Mouse (Mus musculus) spleen, adult 12 weeks (tissue): ENCODE data around the gene Il6st.

Source experiments
- DNase-seq: peaks from one replicate; pipeline ENCODE4 v3.0.0; 2022; ENCODE audit warnings: low spot score

Gene Il6st

DNA sequence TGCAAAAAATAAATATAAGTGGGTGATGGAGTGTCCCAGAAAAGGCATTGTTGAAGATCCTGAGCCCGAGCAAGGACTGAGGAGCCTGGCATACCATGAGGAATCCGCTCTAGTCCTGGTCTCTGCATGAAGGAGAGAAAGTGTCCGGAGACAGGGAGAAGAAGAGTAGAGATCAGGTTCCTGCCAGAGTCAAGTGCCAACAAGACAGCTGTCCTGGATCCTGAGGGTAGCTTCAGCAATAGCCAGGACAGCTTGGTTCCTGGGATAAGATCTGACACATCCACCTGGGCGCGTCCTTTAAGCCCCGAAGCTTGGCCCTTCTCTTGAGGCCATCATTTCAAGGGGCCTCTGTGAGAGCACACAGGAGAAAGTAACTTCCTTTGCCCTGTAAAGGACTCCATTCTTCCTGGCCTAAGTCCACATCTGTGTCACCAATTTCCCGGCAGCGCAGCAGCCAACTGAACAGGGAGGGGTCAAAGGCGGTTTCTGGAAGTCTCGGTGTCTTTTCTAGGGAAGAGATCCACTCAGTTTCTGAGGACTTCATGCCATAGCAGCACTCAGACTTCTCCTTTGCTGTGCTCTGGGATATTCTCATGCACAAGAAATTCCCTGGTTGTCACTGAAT lies 59.6 kb downstream of the Il6st start:
- DNase-seq = no peak

DNA sequence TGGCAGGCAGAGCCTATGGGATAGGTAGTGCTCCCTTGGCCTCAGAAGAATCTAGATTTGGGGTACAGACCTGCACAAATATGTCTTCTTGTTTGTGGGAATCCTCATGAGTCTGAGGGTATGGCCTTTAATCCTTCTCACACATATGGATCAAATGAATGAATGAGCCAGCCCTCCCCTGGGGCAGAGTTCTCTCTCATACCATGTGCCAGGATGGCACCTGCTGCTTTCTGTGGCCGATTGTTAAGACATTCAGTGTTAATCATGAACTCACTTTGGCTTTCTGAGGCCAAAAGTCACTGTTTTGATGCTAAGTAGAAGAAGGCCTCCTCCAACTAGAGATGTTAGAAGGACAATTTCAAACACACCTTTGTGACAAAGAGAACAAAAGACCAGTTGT lies 63.3 kb downstream of the Il6st start:
- no peak for DNase-seq

DNA sequence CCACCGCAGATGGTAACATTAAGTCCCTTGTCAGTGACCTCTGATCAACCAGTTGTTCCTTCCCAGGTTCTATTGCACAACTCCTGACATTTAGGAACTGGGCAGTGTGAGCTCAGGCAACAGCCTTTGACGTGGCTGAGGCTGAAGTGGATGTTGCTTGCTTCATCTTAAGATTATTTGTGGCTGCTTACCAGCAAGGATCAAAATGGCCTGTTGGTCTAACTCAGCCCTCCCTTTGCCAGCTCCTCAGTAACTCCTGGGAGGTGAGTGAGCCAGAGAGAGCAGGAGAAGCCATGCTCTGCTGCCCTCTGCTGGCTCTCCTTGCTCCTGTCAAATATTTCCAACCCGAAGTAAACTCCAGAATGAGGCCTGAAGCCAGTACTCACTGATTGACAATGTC lies 66.0 kb downstream of the Il6st start:
- DNase-seq = peak; percentile 37

DNA sequence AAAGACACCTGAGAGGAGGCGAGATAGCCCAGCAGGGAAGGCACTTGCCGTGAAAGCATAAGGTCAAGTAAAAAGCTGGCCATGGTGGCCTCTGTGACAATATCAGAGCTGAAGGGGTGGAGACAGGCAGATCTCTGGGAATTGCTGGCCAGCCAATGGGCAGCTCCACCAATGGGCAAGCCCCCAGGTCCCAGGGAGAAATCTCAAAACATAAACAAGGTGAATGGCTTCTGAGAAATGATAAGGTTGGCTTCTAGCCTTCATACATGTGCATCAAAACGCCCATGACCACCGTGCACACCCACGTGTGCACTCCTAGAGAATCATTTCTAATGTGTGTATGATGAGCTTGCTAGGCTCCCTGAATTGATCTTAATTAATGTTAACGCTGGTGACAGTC lies 68.4 kb downstream of the Il6st start:
- DNase-seq = no peak

DNA sequence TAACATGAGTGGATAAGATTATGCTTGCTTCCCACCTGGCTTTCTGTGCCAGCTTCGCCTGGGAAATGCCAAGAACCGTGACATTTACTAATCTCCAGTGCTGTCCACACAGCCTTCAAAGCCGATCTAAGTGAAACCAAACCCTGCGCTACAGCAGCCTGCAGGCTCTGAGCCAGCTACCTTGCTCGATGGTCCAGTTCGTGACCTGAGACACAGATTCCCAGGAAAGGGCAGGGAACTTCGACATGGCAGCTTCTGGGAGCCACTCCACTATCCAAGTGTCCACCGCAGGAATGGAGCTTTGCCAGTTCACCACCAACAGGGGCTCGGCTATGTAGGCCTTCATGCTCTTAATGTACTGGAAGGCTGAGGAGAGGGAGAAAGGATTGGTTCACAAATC lies 69.7 kb downstream of the Il6st start:
- no peak for DNase-seq

DNA sequence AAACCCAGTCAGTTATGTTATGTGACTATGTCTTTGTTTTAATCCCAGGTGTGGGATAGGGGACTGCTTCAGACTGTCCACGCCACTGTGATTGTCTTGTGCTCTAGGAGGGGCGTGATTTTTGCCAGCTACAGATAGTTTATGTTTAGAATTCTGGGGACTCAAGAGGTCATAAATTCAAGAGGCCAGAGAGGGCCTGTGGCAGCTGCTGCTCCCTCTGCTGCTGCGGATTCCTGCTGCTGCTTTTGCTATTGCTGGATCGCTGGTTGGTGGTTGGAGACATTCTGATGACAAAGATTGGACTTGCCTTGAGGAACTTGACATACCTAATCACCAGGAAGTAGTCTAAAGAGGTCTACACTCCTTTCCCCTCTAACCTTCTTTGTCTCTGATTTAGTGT lies 72.7 kb downstream of the Il6st start:
- no peak for DNase-seq

DNA sequence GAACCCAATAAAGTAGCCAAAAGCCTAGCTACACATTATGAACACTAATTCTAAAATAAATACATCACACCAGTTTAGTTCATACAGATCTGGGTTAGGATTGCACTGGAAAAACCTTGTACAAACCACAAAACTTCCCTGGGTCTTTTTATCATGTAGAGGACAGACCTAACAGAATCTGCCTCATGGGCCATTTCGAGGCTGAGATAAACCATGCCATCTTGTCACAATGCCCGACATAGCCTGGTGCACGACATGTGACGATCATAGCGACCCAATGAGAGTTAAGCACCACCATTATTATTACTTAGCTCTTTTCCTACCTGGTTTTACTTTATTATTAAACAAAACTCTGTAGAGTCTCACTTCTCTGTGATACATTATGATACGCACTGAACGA lies 73.2 kb downstream of the Il6st start:
- no peak for DNase-seq

DNA sequence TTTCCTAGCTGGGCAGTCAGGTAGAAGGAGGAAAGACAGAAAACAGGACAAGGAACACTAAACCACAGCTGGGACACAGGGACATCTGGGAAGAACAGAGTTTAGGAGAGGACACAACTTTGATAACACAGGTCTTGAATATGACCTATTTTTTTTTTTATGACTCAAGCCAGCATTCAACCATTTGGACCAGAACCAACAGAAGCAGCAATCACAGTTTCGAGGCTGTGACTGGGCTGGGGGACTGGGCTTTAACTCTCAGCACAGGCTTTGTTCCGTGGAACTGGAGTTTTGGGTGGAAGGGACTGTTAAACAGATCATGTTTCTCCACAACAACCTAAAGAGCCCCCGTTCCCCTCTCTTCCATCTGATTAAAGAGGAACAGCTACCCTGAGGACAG lies 76.7 kb downstream of the Il6st start:
- DNase-seq = no peak

DNA sequence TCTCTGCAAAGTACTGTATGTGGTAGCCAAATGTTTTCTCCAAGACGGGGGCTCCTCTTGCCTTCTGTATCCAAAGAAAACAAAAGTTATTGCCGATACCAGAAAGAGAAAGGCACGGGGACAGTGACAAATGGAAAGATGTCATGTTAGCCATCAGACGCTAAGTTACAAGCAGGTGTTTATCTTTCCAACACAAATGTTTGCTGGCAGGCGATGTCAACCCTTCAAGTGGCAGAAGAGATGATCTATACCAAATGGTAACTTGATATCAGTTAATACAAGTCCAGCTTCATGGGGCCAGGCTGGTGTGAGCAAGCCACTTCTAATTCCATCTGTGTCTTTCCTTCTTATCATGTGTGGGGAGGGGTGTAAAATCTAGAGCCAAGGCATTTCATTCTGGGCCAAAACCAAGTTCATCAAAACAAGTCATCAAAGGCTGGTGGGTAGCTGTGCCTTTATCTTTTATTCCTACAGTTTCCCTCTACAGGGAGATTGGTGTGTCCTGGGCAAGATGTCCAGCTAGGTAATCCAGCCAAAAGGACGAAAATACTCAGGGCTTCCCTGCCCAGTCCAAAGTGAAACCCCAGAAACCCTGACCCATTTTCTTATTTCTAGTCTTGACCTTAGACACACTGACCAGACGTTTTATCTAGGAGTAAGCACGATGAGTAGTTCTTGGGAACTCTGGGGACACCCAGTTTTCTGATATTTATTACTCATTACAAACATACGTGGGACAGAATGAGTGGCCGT lies 77.5 kb downstream of the Il6st start:
- DNase-seq = no peak

DNA sequence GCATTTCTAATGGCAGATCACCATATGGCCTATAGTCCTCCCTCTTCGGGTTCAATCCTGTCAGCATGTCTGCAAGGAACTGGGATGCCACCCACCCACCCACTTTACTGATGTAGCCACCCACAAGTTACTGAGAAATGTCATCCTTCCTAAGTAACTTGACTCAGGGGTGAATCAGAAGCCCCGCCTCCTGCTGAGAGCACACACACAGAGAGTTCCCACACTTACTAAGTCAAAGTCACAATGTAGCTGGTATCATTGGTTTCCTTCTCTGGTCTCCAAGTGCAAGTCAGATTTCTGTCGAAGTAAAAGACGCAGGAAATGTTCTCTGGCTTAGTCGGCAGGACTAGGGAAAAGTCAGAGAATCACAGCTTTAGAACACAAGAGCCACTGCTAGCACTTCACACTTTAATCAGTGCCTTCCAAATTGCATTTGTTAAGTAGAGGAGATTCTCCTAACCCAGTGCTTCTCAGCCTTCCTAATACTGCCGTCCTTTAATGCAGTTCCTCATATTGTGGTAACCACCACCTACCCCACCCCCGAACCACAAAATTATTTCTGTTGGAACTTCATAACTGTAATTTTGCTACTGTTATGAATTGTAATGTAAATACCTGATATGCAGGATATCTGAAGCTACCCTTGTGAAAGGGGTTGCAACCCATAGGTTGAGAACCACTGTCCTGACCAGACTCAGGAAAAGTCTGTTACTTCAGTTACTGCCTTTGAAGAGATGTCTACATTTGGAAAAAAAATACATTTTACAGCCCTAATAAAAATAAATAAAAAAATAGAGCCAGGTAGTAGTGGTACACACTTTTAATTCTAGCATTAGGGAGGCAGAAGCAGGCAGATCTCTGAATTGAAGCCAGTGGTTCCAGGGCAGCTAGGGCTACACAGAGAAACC lies 88.0 kb downstream of the Il6st start:
- DNase-seq = no peak

DNA sequence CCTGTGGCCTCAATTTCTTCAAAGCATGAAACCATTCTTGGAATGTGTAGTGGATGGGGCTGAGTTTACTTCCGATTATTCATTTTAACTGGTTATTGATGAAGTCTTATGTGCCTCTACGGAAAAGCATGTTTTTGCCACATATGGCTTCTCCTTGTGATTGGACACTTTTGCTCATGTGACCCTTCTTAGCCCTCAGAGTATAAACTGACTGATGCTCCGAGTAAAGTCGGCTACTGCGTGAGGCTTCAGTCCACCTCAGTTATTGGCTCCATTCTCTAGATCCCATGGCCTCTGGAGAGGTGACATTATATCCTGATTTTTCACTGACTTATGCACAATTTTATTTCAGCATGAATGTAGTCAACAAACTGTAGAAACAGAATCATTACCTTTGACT lies 89.4 kb downstream of the Il6st start:
- DNase-seq = no peak

DNA sequence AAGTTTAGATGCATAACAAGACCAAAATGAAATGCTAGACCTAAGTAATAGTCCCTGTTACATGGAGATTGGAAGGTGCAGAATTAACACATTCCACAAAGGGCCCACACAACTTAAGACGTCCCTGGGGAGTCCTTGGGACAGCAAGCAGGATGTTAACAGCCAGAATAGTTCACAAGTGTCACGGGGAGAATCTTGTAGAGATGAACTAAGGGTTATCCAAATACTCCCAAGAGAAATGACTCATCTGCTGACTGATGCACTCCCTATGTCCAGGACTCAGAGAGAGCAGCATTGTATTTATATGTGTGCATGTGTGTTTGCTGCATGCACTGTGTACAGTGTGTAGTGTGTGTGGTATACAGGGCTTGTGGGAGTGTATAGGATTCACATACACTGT lies 92.6 kb downstream of the Il6st start:
- no peak for DNase-seq
